Mouse (Mus musculus) heart, postnatal 36 days (tissue): ENCODE results near the gene Tmed8. TPM values are rescaled to one million over a fixed set of nuclear protein-coding genes. Genes with fewer than 3 reads are reported as not detected.
"Not testable (repeated sequence)": the region's sequence is repeated elsewhere in the genome, so short reads cannot be mapped to it uniquely, and the experiment has no call there.

ENCODE experiments used
- DNase-seq, 2 experiments: peaks; one replicate each; pipeline ENCODE4 v3.0.0; 2021 to 2022
- intact Hi-C: fragments of 180-260 bp; cut with DNase I; formaldehyde crosslinking; loops from one replicate; pipeline ENCODE4 v1.15.1; 2025
- total RNA-seq, 2 experiments: library from RNA; stranded (reverse); gene quantifications; 2 replicates each; pipeline ENCODE4 v1.2.3; 2021

Gene Tmed8
- total RNA-seq = 1 to 10 TPM; 5.1 to 5.9 TPM

DNA sequence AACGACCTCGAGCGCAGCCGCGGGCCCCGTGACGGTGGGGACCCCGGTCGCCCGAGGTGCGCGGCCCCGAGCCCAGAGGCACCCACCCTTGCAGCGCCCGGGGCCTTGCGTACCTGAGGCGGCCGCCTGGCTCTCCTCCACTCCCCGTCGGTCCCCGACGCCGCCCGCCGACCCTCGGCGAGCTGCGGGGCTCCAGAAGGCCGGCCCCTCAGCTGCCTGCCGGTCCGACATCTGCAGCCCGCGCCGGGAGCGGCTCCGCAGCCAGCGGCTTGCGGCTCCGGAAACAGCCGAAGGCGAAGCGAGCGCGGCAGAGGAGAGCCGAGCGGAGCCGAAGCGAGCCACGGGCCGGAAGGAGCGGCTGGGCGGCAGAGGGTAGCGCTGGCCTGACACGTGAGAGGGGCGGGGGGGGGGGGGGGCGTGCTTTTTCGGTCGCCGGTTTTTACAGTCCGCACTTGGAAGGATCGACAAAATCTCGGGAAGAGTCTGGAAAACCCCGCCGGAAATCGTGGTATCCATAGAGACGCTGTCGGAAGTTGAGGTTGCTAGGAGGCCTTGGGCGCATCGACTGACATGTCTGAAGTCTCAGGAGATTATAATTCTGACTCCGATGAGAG is at the start of gene Tmed8:
Tmed8 (minus strand) TSS at position 482 of the 614 bp plus-strand sequence.
- intact Hi-C loops = loop anchor here (2.0 kb wide), 1 partner anchor 51 kb away; no protein-coding TSS in a partner anchor
- DNase-seq = peak; percentile 75 to 79

DNA sequence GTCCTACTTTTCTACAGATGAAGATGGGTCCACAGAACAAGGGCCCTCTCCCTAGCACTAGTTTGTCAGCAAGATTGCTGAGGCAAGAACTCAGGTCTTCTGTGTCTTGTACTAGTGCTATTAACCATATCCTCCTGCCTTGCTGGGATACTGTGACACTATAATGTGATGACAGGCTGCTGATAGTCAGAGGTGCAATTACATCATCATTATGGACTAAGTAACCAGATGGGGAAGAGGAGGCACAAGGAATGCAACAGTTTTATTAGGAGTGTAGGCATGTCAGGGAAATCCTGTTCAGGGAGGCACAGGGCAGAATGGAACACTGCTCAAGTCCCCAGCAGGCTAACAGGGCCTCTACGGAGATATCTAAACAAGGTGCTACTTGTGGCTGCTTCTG is 38.4 kb upstream of the Tmed8 start, which contains the start of gene Noxred1:
Noxred1 (minus strand) TSS at position 101 of the 400 bp plus-strand sequence.
- intact Hi-C loops = no loop called here
- no peak for DNase-seq

DNA sequence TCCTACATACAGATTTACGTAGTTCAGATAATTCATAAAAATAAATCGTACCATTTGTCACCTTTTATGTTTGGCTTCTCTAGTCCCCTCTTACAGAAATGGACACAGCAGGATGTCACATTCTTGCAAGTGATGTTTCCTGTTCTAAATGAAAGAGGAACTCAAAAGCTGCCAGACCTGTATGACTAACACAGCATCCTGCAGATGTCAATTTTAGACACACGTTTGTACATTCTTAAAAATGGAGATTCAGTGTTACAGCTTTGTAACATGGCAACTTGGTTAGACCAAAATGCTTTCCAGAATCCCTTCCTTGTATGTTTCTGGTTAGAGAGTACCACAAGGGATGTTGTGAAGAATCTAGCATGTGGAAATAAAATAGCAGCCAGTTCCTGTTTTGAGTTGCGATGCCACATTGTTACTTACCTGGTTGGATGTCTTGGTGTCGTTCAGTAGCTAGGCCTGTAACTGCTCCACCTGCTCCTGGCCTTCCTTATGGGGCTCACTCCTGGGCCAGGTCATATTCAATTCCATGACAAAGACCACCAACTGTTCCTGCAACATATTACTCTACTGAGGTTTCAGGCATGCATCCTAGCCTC is 36.7 kb upstream of the Tmed8 start:
- no peak for DNase-seq
- intact Hi-C loops = no loop called here

DNA sequence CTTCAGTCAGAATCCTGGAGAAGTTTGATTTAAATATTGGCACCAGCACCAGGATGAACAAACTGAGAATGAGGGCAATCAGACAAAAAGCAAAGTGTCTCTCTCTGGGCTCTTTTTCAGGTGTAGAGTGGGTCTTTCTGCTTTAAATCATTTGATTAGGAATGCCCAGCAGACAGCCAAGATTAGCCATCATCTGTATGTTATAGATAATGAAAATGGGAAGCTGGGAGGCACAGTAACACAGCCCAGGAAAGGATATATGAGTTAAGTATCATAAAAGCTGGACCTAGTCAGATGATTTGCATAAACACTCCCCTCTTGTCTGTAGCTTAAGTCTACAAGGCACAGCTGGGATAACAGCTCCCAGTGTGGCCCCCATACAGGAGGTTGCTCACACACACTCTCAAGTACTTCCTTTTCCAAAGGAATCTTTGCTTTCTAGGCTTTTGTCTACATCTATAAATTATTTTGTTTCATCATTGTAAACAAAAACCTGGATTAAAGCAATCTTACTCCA is 30.2 kb upstream of the Tmed8 start:
- intact Hi-C loops = no loop called here
- no peak for DNase-seq

DNA sequence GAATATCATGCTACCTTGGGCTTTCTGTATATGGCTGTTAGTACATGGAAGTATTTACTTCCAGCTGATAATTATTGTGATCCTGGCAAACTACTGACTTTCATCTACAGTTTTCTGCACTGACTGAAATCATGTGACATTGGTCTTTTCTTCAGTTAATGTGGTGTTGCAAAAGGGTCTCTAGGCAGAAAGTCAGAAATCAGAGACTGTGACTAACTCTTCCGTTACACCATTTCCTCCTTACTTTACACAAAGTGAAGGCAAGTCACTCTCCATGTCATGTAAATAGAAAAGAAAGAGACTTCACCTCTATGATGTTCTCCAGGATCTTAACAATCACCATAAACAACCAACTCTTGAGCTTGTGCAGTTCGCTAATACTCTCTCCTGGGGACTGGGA is 29.4 kb upstream of the Tmed8 start:
- no peak for DNase-seq
- intact Hi-C loops = no loop called here

DNA sequence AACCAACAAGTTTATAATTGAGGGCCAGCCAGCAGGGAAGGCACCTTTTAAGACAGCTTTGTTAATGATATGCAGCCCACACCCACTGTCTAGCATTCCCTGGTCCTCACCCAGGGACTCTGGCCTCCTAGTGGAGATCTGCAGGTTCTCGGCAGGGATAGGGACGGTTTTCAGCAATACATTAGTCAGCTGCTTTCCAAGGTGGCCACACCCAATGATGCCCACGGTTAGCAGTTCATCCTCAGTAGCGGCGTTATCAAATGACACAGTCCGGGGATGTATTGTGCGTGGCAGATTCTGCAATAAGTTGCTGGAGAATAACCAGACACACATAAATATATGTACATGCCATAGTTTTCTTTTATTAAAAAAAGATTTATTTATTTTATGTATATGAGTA is 26.5 kb upstream of the Tmed8 start:
- DNase-seq = no peak
- intact Hi-C loops = no loop called here

DNA sequence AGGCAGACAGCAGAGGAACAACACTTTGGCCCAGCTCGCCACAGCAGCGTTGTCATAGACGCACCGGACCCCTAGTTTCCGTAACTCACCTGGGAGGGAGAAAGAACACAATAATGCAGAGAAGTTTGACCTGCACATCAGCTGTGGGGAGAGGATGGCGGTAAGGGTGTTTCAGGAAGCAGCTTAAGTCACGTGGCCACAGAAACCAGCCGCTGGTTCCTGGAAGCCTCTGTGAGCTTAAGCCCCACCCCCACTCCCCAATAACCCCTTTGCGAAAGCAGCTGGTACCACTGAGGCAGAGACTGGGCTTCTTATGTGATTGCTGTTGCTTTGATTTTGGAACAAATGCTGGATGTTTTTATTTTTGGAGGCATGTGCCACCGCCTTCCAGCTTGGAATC is 24.7 kb upstream of the Tmed8 start:
- intact Hi-C loops = no loop called here
- DNase-seq = no peak

DNA sequence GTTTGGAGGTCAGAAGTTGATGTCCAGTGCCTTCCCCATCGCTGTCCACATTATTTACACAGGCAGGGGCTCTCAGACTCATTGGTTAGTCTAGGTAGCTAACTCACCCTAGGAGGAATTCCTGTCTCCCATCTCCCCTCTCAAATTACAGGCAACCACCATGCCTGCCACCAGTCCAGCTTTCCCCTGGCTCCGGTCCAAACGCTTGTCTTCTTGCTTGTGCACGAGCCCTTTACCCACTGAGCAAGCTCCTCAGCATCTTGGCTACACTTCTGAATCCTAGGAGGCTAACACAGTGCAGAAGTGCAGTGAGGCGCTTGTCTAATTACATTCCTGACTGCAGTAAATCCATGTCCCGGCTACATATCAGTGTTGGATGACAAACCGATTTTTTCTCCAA is 19.1 kb upstream of the Tmed8 start:
- intact Hi-C loops = no loop called here
- no peak for DNase-seq

DNA sequence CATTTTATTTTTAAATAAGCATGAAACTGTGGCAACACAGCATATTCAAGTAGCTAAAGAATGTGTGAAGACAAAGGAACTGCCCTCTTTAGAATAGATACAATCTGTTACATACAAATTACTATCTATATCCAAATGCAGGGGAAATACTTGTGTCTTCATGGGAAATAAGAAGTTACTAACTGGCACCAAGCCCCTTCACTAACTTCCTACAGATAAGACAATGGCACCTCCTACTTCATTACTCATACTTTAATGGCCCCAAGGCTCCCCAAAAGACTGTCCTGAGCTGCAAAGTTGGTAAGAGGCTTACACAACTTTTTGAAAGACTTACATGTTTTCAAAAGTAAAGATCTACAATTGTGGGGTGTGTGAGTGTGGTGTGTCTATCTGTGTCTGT is 17.3 kb upstream of the Tmed8 start:
- no peak for DNase-seq
- intact Hi-C loops = no loop called here

DNA sequence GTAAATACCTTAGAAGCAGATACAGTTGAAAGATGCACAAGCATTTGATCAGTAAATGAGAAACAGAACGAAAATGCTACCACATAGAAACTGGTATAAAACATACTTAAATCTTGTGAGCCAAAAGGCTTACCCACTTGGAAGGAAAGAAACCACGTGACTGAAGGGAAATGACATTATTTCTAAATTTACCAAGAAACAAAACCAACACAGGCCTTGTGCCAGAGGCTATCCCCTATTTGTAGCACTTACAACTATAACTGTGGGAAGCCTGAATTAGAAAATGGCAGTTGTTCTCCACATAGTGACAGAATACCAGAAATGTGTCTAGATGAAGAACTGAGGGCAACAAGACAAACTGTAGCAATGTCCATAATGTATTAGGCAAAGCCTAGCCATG is 15.8 kb upstream of the Tmed8 start:
- DNase-seq = no peak

DNA sequence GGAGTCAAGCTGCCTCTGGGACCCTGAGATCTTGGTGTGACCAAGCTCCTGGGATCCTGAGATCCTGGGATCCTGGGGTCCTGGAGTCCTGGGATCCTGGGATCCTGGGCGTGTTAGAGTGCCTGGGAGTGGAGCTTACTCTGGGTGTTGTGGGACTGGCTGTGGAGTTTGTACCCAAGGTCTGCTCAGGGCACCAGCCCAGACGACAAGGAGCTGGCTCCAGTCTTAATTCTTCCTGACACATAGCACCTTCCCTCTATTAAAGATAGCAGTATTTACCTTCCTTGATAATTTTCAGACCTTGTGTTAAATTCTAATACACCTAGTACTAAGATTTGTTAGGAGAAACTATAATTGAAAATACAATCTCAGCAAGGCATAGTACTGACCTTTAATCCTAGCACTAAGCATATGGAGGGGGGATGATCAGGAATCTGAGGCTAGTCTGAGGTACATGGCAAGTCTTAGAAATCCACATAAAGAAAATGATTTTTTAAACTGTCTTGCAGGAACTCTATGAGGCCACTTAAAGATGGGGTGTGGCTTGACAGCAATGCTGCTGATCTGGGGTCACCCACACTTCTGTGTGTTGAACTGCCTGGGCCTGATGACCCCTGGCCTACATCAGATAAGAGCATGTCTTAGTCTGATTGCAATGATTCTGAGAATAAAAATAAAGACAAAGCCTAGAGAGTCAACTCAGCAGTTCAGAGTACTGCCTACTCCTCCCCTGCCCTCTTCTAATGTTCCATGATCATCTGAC is 12.8 kb upstream of the Tmed8 start:
- intact Hi-C loops = no loop called here
- DNase-seq = no peak

More for the DNA sequence above, 15.8 kb upstream of the Tmed8 start:
- intact Hi-C loops = no loop called here

DNA sequence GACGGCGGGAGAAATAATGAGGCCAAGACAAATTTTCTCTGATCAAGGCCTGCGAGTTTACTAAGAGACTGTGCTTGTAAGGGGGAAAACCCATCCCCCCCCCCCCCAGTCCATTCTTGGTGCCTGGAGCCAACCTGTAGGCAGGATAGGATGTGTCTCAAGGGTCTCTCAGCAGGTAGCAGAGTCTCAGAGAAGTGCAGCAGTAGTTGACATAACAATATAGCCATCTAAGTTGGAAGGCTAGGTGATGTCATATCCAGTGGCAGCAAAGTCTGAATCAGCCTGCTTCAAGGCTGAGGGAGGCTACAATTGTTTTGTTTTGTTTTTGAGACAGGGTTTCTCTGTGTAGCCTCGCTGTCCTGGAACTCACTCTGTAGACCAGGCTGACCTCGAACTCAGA is 5.5 kb upstream of the Tmed8 start:
- DNase-seq, intact Hi-C loops: not testable (repeated sequence)

DNA sequence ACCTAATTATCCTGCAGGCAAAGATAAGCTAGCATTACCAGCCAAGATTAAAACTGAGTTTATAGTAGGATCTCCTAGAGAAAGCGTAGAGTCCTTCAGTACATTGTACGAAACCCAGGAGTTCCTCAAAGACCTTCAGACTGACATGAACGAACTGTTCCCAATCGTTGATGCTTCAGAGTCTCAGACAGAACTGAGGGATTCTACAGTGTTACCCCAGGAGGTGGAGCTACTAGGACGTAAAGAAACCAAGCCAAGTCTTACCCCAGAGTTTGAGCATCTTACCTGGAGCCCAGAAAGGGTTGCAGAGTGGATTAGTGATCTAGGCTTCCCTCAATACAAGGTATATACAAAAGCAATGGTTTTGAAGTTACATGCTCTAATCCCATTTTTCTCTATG is 1.4 kb upstream of the Tmed8 start:
- no peak for DNase-seq
- intact Hi-C loops = loop anchor here (2.0 kb wide), 1 partner anchor 53 kb away; no protein-coding TSS in a partner anchor

DNA sequence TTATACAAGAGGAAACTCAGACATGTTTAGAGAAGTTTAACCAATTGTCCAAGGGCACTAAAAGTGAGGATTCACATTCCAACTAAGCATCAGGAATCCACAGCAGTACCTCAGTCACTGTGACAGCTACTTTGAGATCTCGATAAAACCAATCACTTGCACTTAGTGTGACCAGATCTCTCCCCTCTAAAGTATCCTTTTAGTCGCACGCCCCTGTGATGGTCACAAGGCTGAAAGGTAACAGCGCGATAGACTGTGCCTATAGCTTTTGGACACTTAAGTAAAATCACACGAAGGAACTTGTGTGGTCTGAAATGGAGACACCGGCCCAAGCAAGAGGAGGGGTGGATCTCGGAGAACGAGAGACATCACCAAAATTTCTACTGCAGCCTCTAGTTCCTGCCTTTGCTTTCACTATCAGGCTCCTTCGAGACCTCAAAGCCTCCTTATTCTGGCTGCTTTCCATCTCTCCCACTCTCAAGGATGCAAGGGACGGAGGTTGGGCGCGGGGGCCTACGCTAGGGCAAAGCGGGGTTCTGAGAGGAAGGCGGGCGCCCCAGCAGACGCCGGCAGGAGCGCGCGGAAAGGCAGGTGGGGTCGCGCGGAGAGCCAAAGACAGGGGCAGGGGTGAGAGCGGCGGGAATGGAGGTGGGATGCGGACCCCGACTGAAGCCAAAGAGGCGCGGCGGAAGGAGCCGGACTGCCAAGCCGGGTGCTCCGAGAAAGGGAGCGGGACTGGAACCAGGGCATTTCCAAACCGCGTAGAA is 865 bp downstream of the Tmed8 start, which contains the start of gene Samd15:
Samd15 (plus strand) TSS at position 518 of the 767 bp plus-strand sequence.
- intact Hi-C loops = no loop called here

DNA sequence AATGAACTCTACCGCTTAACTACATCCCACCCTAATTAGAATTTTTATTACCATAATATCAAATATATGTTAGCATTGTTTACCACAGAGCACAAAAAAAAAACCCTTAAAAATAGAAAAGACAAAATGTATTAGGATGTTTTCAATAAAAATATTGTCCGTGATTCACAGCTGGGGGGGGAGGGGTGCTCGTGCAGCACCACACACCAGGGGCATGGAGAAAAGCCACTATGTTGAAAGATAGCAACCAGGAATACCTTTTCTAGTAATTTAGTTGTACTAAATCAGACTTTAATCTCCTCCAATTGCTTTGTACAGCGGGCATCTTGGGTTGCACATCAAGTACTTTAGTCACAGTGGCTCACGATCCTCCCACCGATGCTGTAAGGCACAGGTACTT is 1.5 kb downstream of the Tmed8 start:
- intact Hi-C loops = no loop called here
- no peak for DNase-seq

More for the DNA sequence above, 865 bp downstream of the Tmed8 start, which contains the start of gene Samd15:
- DNase-seq = peak; percentile 47 to 48

DNA sequence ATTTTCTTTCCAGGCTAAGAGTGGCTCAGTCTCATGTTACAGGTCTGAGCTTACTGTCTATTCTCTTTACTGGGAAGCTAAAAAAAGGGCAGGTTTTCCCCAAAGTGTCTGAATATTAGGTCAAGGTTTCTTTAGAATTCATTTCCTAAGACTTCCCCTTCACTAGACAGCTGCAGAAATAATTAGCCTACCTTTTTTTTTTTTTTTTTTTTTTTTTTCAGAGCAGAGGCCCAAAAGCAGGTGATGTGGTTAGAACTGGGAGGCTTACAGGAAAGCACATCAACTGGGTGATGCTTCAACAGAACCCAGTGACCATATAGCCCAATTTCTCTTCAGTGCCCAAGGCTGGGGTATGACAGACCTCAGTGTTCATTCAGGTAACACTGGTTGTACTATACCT is 3.9 kb downstream of the Tmed8 start:
- intact Hi-C loops = no loop called here

DNA sequence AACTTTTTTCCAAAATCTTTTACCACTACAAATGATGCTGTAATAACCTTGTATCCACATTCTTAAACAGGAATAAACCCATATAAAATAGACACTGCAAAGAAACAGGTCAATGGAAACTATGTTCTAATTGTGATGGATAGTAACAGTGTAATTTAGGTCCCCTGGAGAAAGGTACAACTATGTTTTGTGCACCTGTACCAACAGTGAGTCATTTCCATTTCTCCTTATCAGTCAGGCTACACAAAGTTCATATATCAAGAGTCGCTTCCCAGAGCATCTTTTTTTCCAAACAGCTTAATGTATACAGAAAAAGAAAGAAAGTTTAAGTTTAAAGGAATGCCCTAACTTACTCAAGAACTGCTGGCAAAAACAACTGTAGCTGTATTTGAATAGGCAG is 5.2 kb downstream of the Tmed8 start:
- DNase-seq = no peak
- intact Hi-C loops = no loop called here

More for the DNA sequence above, 3.9 kb downstream of the Tmed8 start:
- no peak for DNase-seq

DNA sequence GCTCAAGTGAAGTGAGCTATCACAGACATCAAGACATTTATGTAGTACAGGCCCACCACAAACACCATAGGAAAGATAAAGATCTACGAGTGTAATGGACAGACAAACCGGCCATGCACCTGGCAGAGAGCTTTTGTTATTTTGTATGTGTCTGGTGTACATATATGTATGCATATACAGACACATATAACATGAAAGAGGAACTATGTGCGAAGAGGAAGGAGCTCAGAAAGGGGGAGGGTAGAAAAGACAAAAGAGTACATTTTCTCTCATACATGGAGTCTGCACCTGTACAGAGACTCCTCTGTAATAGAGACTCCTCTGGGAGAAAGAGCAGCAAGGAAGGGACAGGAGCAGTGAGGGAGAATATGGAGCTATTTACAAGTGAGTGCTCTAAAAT is 7.2 kb downstream of the Tmed8 start:
- no peak for DNase-seq
- intact Hi-C loops = no loop called here

DNA sequence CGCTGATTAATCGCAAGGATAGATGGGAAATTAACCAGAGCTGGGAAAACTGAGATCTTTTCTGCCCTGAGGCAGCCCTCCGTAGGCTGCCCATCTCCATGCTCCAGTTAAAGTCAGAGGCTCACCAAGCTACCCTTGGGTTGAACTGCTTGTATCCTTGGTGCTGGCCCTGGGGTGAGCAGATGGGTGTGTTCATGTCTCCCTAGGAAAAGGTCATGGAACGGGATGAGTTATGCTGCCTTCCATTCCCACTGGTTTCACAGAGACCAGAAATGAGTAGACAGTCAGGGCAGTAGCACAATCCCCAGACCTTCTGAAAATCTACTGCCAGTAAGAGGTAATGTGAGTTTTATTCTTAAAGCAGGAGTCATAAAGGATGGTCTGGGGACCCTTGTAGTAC is 22.6 kb downstream of the Tmed8 start:
- intact Hi-C loops = no loop called here
- no peak for DNase-seq

DNA sequence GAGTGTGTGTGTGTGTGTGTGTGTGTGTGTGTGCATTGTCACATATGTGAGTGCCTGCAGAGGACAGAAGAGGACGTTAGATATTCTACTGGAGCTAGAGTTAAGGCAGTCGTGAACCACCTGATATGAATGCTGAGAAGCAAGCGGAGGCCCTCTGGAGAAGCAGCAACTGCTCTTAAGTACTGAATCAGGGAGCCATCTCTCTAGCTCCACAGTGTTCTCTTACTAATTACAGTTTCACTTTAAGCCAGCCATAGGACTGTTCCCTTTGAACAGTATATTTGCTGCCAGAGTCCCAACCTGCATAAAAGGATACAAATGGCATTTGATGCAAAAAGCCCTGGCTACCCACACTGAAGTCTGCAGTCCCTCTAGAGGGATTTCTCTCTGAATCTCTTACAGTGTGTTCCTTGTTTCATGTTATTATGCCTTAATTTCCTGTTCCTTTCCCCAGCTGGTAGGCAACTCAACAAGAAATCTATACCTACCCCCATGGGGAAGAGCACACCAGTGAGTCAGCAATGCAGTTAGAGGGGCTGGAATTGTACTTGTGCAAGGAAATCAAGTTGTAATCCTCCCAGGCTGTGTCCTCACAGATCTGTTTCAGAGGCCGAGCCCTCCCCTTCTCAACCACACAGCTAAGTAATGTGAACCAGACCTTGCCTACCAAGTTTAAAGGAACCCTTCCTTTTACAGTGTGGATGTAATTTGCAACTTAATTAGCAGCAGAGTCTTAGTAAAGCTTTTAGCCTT is 24.9 kb downstream of the Tmed8 start:
- no peak for DNase-seq
- intact Hi-C loops = no loop called here
